Mouse (Mus musculus) megakaryocyte, adult 5-6 weeks (primary cell): ENCODE results near the gene Evpl. TPM values are rescaled to one million over a fixed set of nuclear protein-coding genes. Genes with fewer than 3 reads are reported as not detected.

ENCODE experiments used
- ATAC-seq: 2 replicates; pipeline ENCODE4 v1.8.0; 2016; ENCODE audit warnings: mild to moderate bottlenecking, inconsistent platforms; ENCODE audit not compliant: poor library complexity, severe bottlenecking
- total RNA-seq, 2 experiments: library from RNA; stranded (forward) in 1 of 2; stranded (reverse) in 1 of 2; fragments of 153-499, 151-499 nt in 1 of 2; fragments of 221-1000, 200-1000 nt in 1 of 2; gene quantifications; 2 replicates each; pipeline versions ENCODE4 v1.2.3 to v1.2.4; 2015 to 2017

The Evpl gene
- total RNA-seq, 2 experiments from 2014 or later, result 0.11 to 0.37 TPM

GRCm38 (mm10) chr11:116178411-116179121 lies 59.3 kb downstream of the Evpl start:
- no peak for ATAC-seq

DNA sequence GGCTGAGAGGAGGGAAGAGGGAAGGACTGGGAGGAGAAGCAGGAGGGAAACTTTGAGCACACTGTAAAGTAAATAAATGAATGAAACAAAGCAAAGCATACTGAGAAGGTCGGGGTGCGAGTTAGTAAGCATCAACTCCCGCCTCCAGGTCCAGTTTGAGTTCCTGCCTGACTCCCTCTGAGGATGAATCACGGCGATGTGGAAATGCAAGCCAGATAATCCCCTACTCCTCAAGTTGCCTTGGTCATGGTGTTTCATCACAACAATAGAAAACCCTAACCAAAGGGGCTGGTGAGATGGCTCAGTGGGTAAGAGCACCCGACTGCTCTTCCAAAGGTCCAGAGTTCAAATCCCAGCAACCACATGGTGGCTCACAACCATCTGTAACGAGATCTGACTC lies 61.9 kb downstream of the Evpl start:
- ATAC-seq, result no peak

DNA sequence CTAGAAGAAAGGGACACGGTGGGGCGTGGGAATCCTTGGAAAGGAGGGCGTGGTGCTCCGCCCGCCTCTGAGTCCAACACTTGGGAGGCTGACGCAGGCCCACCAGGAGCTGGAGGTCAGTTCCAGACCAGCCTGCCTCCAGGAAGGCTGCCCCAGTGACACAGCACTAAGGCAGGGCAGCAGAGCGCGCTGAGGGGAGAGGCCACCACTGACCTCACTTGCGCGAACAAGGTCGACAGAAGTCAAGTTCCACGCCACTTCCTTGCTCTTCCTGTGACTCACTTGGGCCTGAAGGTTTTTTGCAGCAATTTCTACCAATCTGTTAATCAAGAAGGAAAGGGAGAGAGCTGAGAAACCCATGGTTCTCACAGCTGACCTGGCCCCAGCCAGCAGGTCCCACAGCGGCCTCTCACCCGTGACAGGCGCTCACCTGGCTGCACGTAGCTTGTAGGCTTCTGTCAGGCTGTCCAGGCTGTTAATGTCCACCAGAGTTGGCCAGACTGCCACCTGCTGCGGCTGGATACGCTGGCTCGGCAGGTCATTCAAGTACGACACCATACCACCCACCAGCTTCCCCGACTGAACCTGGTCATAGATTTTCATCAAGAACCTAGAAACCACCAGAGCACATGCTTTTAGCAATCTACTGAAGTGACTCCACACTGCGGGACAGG lies 63.0 kb downstream of the Evpl start:
- no peak for ATAC-seq

DNA sequence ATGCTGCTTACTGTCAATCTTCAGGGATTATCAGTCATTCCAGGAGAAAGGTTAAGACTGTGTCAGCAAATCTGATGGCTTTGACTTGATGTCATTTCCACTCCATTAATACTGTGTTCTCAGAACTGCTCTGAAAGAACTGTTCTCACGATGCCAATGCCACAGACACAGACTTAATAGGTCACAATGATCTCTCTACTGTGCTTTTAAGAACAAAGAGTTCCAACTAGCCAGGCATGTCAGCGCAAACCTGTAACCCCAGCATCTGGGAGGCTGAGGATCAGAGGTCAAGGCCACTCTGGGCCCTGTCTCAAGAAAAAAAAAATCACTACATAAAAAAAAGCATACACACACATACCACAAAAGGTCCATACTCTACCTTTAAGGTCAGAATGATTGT lies 65.9 kb downstream of the Evpl start:
- ATAC-seq, result no peak

Other genes with a start within 250 kb of the Evpl start
- gene Galk1, start 225.4 kb downstream of the Evpl start, total RNA-seq (2015), result 4.6 and 5.0 TPM in 2 replicates
- gene Galk1, start 225.4 kb downstream of the Evpl start, total RNA-seq (2017), result 10.4 and 10.8 TPM in 2 replicates
- 756 and 808 TPM in 2 replicates for gene H3f3b, start 210.1 kb downstream of the Evpl start, total RNA-seq (2015)
- 735 and 795 TPM in 2 replicates for gene H3f3b, start 210.1 kb downstream of the Evpl start, total RNA-seq (2017)
- 10.1 and 10.5 TPM in 2 replicates for gene Unk, start 207.8 kb downstream of the Evpl start, total RNA-seq (2015)
- 7.8 and 8.3 TPM in 2 replicates for gene Unk, start 207.8 kb downstream of the Evpl start, total RNA-seq (2017)
- 16.5 and 18.2 TPM in 2 replicates for gene Unc13d, start 160.1 kb downstream of the Evpl start, total RNA-seq (2015)
- gene Unc13d, start 160.1 kb downstream of the Evpl start, total RNA-seq (2017), result 26.7 and 27.7 TPM in 2 replicates
- 89.9 and 100 TPM in 2 replicates for gene Wbp2, start 151.1 kb downstream of the Evpl start, total RNA-seq (2015)
- 39.5 and 49.8 TPM in 2 replicates for gene Wbp2, start 151.1 kb downstream of the Evpl start, total RNA-seq (2017)
- gene Trim47, start 110.9 kb downstream of the Evpl start, total RNA-seq (2015), result 0.47 TPM in 1 of 2 replicates, not detected in the other
- gene Trim47, start 110.9 kb downstream of the Evpl start, total RNA-seq (2017), result 0.07 TPM in 1 of 2 replicates, not detected in the other
- 15.8 and 15.9 TPM in 2 replicates for gene Trim65, start 106.9 kb downstream of the Evpl start, total RNA-seq (2015)
- gene Trim65, start 106.9 kb downstream of the Evpl start, total RNA-seq (2017), result 7.9 and 10.7 TPM in 2 replicates
- gene Mrpl38, start 99.2 kb downstream of the Evpl start, total RNA-seq (2015), result 14.6 and 17.3 TPM in 2 replicates
- 6.9 and 10.0 TPM in 2 replicates for gene Mrpl38, start 99.2 kb downstream of the Evpl start, total RNA-seq (2017)
- gene Fbf1, start 69.9 kb downstream of the Evpl start, total RNA-seq (2015), result 2.9 and 5.9 TPM in 2 replicates
- gene Fbf1, start 69.9 kb downstream of the Evpl start, total RNA-seq (2017), result 5.7 and 6.3 TPM in 2 replicates
- gene Ten1, start 39.2 kb downstream of the Evpl start, total RNA-seq (2015), result 58.5 and 63.9 TPM in 2 replicates
- gene Ten1, start 39.2 kb downstream of the Evpl start, total RNA-seq (2017), result 21.4 and 27.2 TPM in 2 replicates
- 15.1 and 18.3 TPM in 2 replicates for gene Acox1, start 39.0 kb downstream of the Evpl start, total RNA-seq (2015)
- 18.6 and 19.7 TPM in 2 replicates for gene Acox1, start 39.0 kb downstream of the Evpl start, total RNA-seq (2017)
- 17.4 and 21.0 TPM in 2 replicates for gene Srp68, start 36.1 kb upstream of the Evpl start, total RNA-seq (2015)
- 17.8 and 19.3 TPM in 2 replicates for gene Srp68, start 36.1 kb upstream of the Evpl start, total RNA-seq (2017)
- not detected in 2 replicates for gene Galr2, start 42.9 kb upstream of the Evpl start, total RNA-seq (2015)
- gene Galr2, start 42.9 kb upstream of the Evpl start, total RNA-seq (2017), result 0.07 TPM in 1 of 2 replicates, not detected in the other
- 29.2 and 34.8 TPM in 2 replicates for gene Exoc7, start 69.2 kb upstream of the Evpl start, total RNA-seq (2015)
- 20.3 and 27.3 TPM in 2 replicates for gene Exoc7, start 69.2 kb upstream of the Evpl start, total RNA-seq (2017)
- not detected in 2 replicates for gene Foxj1, start 97.3 kb upstream of the Evpl start, total RNA-seq (2015)
- gene Foxj1, start 97.3 kb upstream of the Evpl start, total RNA-seq (2017), result not detected in 2 replicates
- gene Rnf157, start 175.0 kb upstream of the Evpl start, total RNA-seq (2015), result 6.2 and 7.0 TPM in 2 replicates
- 5.7 and 7.1 TPM in 2 replicates for gene Rnf157, start 175.0 kb upstream of the Evpl start, total RNA-seq (2017)
- 94.1 and 112 TPM in 2 replicates for gene Ubald2, start 196.0 kb upstream of the Evpl start, total RNA-seq (2015)
- gene Ubald2, start 196.0 kb upstream of the Evpl start, total RNA-seq (2017), result 58.4 and 64.0 TPM in 2 replicates
- gene Qrich2, start 228.2 kb upstream of the Evpl start, total RNA-seq (2015), result not detected in 2 replicates
- 0.18 and 0.65 TPM in 2 replicates for gene Qrich2, start 228.2 kb upstream of the Evpl start, total RNA-seq (2017)